Mouse (Mus musculus) spleen, postnatal 10 days (tissue): ENCODE results near the gene Clcn2.
"Not testable (repeated sequence)": the region's sequence is repeated elsewhere in the genome, so short reads cannot be mapped to it uniquely, and the experiment has no call there.

Experiments
- DNase-seq, 2 experiments: peaks; one replicate each; pipeline ENCODE4 v3.0.0; 2021 to 2022; ENCODE audit warnings: low spot score in 2 of 2

Clcn2 gene

GRCm38 (mm10) chr16:20701729-20702521, 15.6 kb downstream of the Clcn2 start:
- no peak for DNase-seq

- no peak for DNase-seq
Measured at GRCm38 (mm10) chr16:20701316-20701715, 16.2 kb downstream of the Clcn2 start.

GRCm38 (mm10) chr16:20700036-20700435, 17.5 kb downstream of the Clcn2 start:
- no peak for DNase-seq

- no peak for DNase-seq
Measured at GRCm38 (mm10) chr16:20699266-20699665, 18.3 kb downstream of the Clcn2 start.

- DNase-seq, result peak in 1 of 2 experiments; percentile 48
Measured at GRCm38 (mm10) chr16:20695622-20696323, 21.8 kb downstream of the Clcn2 start.

- DNase-seq, result peak; percentile 13 to 21
Measured at GRCm38 (mm10) chr16:20694781-20695180, 22.8 kb downstream of the Clcn2 start.

GRCm38 (mm10) chr16:20693111-20693701, 24.3 kb downstream of the Clcn2 start, which contains the start of gene Fam131a:
Fam131a (plus strand) TSS chr16:20693241.
- peak; percentile 59 to 76 for DNase-seq

- DNase-seq, result peak in 1 of 2 experiments; percentile 15
Measured at GRCm38 (mm10) chr16:20692241-20692965, 25.1 kb downstream of the Clcn2 start.

- no peak for DNase-seq
Measured at GRCm38 (mm10) chr16:20691617-20692016, 25.9 kb downstream of the Clcn2 start.

GRCm38 (mm10) chr16:20690774-20691173, 26.8 kb downstream of the Clcn2 start:
- no peak for DNase-seq

- peak; percentile 81 to 95 for DNase-seq
Measured at GRCm38 (mm10) chr16:20677974-20678675, 39.4 kb downstream of the Clcn2 start.

GRCm38 (mm10) chr16:20677380-20677779, 40.2 kb downstream of the Clcn2 start:
- DNase-seq, result no peak

GRCm38 (mm10) chr16:20676702-20677101, 40.8 kb downstream of the Clcn2 start:
- DNase-seq, result no peak

GRCm38 (mm10) chr16:20675213-20675612, 42.3 kb downstream of the Clcn2 start:
- DNase-seq, result no peak

- peak; percentile 61 to 66 for DNase-seq
Measured at GRCm38 (mm10) chr16:20673706-20674303, 43.7 kb downstream of the Clcn2 start.

GRCm38 (mm10) chr16:20672965-20673705, 44.4 kb downstream of the Clcn2 start:
- DNase-seq, result peak; percentile 55 to 63

GRCm38 (mm10) chr16:20672500-20672902, 45.0 kb downstream of the Clcn2 start:
- DNase-seq, result peak; percentile 93 to 96

GRCm38 (mm10) chr16:20671886-20672285, 45.7 kb downstream of the Clcn2 start:
- no peak for DNase-seq

- no peak for DNase-seq
Measured at GRCm38 (mm10) chr16:20670291-20670690, 47.3 kb downstream of the Clcn2 start.

- not testable (repeated sequence) for DNase-seq
Measured at GRCm38 (mm10) chr16:20668013-20668412, 49.5 kb downstream of the Clcn2 start, which contains the start of gene Eif4g1. Eif4g1 (plus strand) TSS chr16:20668313.
